Mouse (Mus musculus): Measurements from ENCODE around the gene Rnf150.

Gene Rnf150

GRCm38 (mm10) chr8:82863041-82863744 lies at the start of gene Rnf150:
Gene Rnf150, plus strand, starts transcription at chr8:82863356.
- DNase-seq (ENCODE audit: low read depth) = peak; percentile 92

GRCm38 (mm10) chr8:82826135-82827046 lies 36.8 kb upstream of the Rnf150 start:
- DNase-seq (ENCODE audit: low read depth) = no peak

GRCm38 (mm10) chr8:82840415-82840814 lies 22.7 kb upstream of the Rnf150 start:
- DNase-seq (ENCODE audit: low read depth) = no peak

- DNase-seq (ENCODE audit: low read depth) = peak; percentile 21
These were observed 22.2 kb upstream of the Rnf150 start for GRCm38 (mm10) chr8:82840963-82841362.

- peak; percentile 51 for DNase-seq (ENCODE audit: low read depth)
These were observed 21.5 kb upstream of the Rnf150 start for GRCm38 (mm10) chr8:82841520-82842142.

GRCm38 (mm10) chr8:82843697-82844096 lies 19.5 kb upstream of the Rnf150 start:
- DNase-seq (ENCODE audit: low read depth) = peak; percentile 47

GRCm38 (mm10) chr8:82844413-82844812 lies 18.7 kb upstream of the Rnf150 start:
- DNase-seq (ENCODE audit: low read depth) = peak; percentile 56

GRCm38 (mm10) chr8:82846098-82846497 lies 17.1 kb upstream of the Rnf150 start:
- DNase-seq (ENCODE audit: low read depth) = peak; percentile 91

GRCm38 (mm10) chr8:82846730-82847129 lies 16.4 kb upstream of the Rnf150 start:
- peak; percentile 91 for DNase-seq (ENCODE audit: low read depth)

- DNase-seq (ENCODE audit: low read depth) = peak; percentile 69
These were observed 4.4 kb upstream of the Rnf150 start for GRCm38 (mm10) chr8:82858541-82859342.

- DNase-seq (ENCODE audit: low read depth) = no peak
These were observed 3.9 kb upstream of the Rnf150 start for GRCm38 (mm10) chr8:82859343-82859620.

GRCm38 (mm10) chr8:82863745-82864520 lies 777 bp downstream of the Rnf150 start:
- peak; percentile 54 for DNase-seq (ENCODE audit: low read depth)

GRCm38 (mm10) chr8:82864521-82864818 lies 1.3 kb downstream of the Rnf150 start:
- peak; percentile 68 for DNase-seq (ENCODE audit: low read depth)

GRCm38 (mm10) chr8:82865239-82865638 lies 2.1 kb downstream of the Rnf150 start:
- peak; percentile 36 for DNase-seq (ENCODE audit: low read depth)

- no peak for DNase-seq (ENCODE audit: low read depth)
These were observed 3.1 kb downstream of the Rnf150 start for GRCm38 (mm10) chr8:82866251-82866650.

- DNase-seq (ENCODE audit: low read depth) = no peak
These were observed 7.8 kb downstream of the Rnf150 start for GRCm38 (mm10) chr8:82870840-82871490.

GRCm38 (mm10) chr8:82871986-82872385 lies 8.8 kb downstream of the Rnf150 start:
- no peak for DNase-seq (ENCODE audit: low read depth)

GRCm38 (mm10) chr8:82874102-82874501 lies 10.9 kb downstream of the Rnf150 start:
- DNase-seq (ENCODE audit: low read depth) = peak; percentile 92

GRCm38 (mm10) chr8:82875135-82875534 lies 12.0 kb downstream of the Rnf150 start:
- peak; percentile 54 for DNase-seq (ENCODE audit: low read depth)

- no peak for DNase-seq (ENCODE audit: low read depth)
These were observed 21.3 kb downstream of the Rnf150 start for GRCm38 (mm10) chr8:82884480-82884879.

- no peak for DNase-seq (ENCODE audit: low read depth)
These were observed 24.1 kb downstream of the Rnf150 start for GRCm38 (mm10) chr8:82887234-82887633.
